Mouse (Mus musculus) heart, postnatal 0 days (tissue): ENCODE measurements around the gene Zfp385c.

Source experiments
- CTCF ChIP-seq: IDR thresholded peaks from 2 replicates; pipeline ENCODE4 v1.5.1; 2016; ENCODE audit warnings: antibody characterized with exemption, control low read depth, low read depth
- EP300 ChIP-seq: IDR thresholded peaks from 2 replicates; pipeline ENCODE4 v1.6.1; 2016; ENCODE audit warnings: antibody characterized with exemption, low read depth

- TF ChIP-seq CTCF (no peak), EP300 (no peak)
Observed at GRCm38 (mm10) chr11:100673169-100673568, 19.1 kb downstream of the Zfp385c start.
